Mouse (Mus musculus) embryo, embryonic 10 days (tissue): Measurements from ENCODE around the gene Serpinb6e.

Experiments used
- DNase-seq: peaks from one replicate; pipeline ENCODE4 v3.0.0-alpha.2; 2015; ENCODE audit warnings: low spot score

Serpinb6e gene

DNA sequence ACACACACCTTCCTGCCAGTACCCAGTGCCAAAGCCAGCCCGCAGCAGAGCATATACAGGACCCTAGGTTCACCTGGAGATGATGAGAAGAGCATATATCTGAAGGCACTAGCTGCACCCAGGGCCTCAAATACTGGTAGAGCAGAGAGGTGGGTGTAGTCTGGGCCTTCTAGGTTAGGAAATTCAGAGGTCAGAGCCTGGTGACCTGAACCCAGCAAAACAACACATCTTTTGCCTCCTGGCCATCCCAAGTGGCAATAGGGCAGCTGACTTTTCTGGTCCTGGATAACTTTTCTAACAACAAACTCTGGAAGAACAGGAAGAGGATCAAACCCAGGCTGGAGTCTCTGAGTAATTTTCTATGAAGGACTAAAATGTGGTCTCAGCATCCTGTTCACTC lies at the start of gene Serpinb6e:
Gene Serpinb6e (minus strand): TSS at position 101 of the 400 bp plus-strand sequence.
- no peak for DNase-seq

DNA sequence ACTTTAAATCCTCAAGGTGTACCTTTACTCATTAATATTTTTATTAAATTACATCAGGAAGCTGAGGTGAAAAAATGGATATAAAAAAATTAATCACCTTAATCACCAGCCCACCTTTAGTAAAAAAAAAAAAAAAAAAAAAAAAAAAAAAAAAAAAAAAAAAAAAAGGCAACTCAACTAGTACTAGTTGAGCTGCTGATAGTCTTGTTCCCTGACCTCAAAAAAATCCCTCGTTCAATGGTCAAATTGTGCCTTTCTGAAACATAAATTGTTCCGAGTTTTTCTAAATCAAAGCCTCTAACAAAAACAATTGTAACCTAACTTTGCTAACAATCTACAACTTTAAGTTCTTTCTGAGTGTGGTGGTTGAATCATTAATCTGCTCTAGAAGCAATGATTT lies 12.5 kb downstream of the Serpinb6e start:
- DNase-seq = no peak

DNA sequence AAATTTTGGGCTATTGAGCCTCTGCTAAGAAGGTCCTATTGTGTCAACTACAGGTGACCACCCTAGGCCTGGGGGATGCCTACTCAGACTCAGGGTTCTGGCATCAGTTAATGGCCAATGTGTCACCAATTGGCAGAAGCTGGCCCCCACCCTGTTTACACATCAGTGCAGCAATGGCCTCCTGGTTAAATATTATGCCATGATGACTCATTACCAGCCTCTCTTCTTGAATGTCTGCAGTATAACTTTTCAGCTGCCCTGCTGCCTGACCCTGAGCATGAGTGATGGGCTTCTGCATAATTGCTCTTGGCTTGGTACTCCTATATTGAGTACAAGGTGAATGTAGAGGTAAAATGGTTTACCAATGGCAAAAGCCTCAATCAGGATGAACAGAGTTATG lies 19.8 kb downstream of the Serpinb6e start:
- DNase-seq = no peak

DNA sequence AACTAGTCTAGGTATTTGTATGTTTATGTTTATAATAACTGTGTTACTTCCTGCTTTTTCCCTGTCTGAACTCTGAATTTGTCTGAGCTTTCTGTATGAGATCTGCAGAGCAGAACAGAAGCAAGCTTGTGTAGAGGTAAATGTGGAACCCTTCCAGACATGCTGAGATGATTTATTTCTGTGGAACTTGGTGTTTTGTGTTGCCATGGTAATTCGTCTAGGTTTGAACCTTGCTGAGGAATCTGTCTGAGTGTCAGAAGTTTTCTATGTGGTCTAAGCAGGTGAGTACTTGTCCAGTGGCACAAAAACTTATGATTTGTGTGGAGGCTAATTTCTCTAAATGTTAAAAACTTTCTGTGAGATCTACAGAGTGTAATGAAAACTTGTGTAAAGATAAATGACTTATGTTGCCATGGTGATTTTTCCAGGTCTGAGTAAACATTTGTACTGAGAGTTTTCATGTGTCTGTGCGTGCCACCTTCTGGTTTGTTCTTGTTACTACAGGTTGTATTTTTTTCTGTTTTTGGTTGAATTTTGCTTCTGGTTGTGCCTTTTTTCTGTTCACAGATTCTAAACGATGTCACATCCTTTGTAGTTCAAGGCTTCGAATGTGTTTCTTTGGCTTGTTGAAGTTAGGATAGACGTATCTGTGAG lies 21.6 kb downstream of the Serpinb6e start:
- no peak for DNase-seq
